In the genomic region with DNA sequence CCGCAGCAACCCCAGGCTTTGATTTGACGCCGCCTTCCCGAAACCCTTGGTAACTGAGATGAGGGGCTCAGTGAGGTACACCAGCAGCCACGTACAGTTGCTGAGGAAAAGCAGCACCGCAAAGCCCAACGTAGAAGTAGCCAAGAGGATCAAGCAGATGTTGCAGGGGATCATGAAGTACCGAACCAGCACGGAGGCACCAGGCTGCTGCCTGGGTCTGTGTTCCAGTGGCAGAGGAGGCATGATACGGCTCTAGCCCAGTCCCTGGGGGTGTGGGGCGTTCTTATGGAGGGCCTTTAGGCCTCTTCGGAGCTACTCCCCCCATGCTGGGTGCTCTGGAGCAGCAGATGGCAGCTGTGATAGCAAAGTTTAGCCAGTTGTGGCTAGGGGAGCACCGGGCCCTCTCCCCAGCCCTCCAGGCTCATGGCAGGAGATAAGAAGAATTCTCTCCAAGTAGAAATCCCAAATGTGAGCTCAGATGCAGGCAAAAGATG, we compare ENCODE assay signal across 9 mouse cellular contexts. TPM values are rescaled to one million over a fixed set of nuclear protein-coding genes. Genes with fewer than 3 reads are reported as not detected.
DNase-seq lines count a peak whose midpoint lies in the region; ATAC-seq lines count a peak whose summit lies in the region.
"Had no signal": no experiment of that assay in that cellular context is flagged by ENCODE, and none has a peak within 500 bp of the region (broad histone marks: within the 10 kb centered on the region; RNA-seq: fewer than 3 reads in every experiment).

No protein-coding gene starts in this region.

- no peak for DNase-seq in heart, postnatal 14 days
- DNase-seq in c-Kit-positive CD71-positive TER-119-positive erythroid progenitor cells, embryonic 14.5 days (ENCODE audit: low spot score), result peak; percentile 32
- DNase-seq in hindbrain, embryonic 14.5 days (ENCODE audit: low spot score), result no peak
- peak; percentile 53 for DNase-seq in midbrain, embryonic 14.5 days
- DNase-seq in spleen, postnatal 4 days (ENCODE audit: low spot score in 2 of 2), result no peak
- DNase-seq in spleen, postnatal 14 days (ENCODE audit: low spot score in 2 of 2), result no peak
- no peak for DNase-seq in embryo, embryonic 9.5 days (ENCODE audit: extremely low spot score)

- H3K4me1 ChIP-seq in heart, embryonic 16.5 days (ENCODE audit: control insufficient read depth, insufficient read depth, low read length), result peaks cover 39% of the 10 kb centered on the region
- peaks cover 92% of the 10 kb centered on the region for H3K4me1 ChIP-seq in hindbrain, embryonic 14.5 days (replicated peaks; ENCODE audit: control insufficient read depth, insufficient read depth, low read length)
- H3K4me1 ChIP-seq in midbrain, embryonic 14.5 days (ENCODE audit: control insufficient read depth, insufficient read depth, low read length), result peaks cover 88% of the 10 kb centered on the region

- 76% methylated on average over 13 of the region's 13 CpGs for WGBS in heart, embryonic 16.5 days
- WGBS in hindbrain, embryonic 14.5 days, result 40% methylated on average over 13 of the region's 13 CpGs
- WGBS in midbrain, embryonic 14.5 days, result 21% methylated on average over 13 of the region's 13 CpGs

- no peaks in the 10 kb centered on the region; the same call in 1 of the 2 replicates for H3K36me3 ChIP-seq in heart, embryonic 16.5 days (ENCODE audit: control insufficient read depth, insufficient read depth)
- peaks cover 20% of the 10 kb centered on the region for H3K36me3 ChIP-seq in hindbrain, embryonic 14.5 days (replicated peaks; ENCODE audit: control insufficient read depth, insufficient read depth)
- peaks cover 12% of the 10 kb centered on the region for H3K36me3 ChIP-seq in midbrain, embryonic 14.5 days (ENCODE audit: control insufficient read depth, insufficient read depth, low read length)

- H3K27me3 ChIP-seq in heart, embryonic 16.5 days (ENCODE audit: control insufficient read depth, insufficient read depth, low read length), result no peaks in the 10 kb centered on the region
- no peaks in the 10 kb centered on the region for H3K27me3 ChIP-seq in hindbrain, embryonic 14.5 days (ENCODE audit: control insufficient read depth, insufficient read depth, low read length)
- H3K27me3 ChIP-seq in midbrain, embryonic 14.5 days (ENCODE audit: control insufficient read depth, insufficient read depth, low read length), result no peaks in the 10 kb centered on the region

- H3K27ac ChIP-seq in heart, embryonic 16.5 days (ENCODE audit: low read length), result no peak overlapping the region
- peak overlapping the region; percentile 96 for H3K27ac ChIP-seq in hindbrain, embryonic 14.5 days
- peak overlapping the region; percentile 97 for H3K27ac ChIP-seq in midbrain, embryonic 14.5 days (replicated peaks; ENCODE audit: low read depth, low read length)
- H3K27ac ChIP-seq: macrophage had no signal

- H3K9ac ChIP-seq in heart, embryonic 16.5 days (ENCODE audit: low read length), result no peak overlapping the region
- peak overlapping the region; percentile 90 for H3K9ac ChIP-seq in hindbrain, embryonic 14.5 days
- H3K9ac ChIP-seq in midbrain, embryonic 14.5 days (replicated peaks; ENCODE audit: low read length), result peak overlapping the region; percentile 88

- peak overlapping the region; percentile 56; the same call in 1 of the 2 replicates for H3K4me2 ChIP-seq in heart, embryonic 16.5 days (ENCODE audit: low read depth, low read length)
- peak overlapping the region; percentile 74 for H3K4me2 ChIP-seq in hindbrain, embryonic 14.5 days (replicated peaks)
- peak overlapping the region; percentile 91 for H3K4me2 ChIP-seq in midbrain, embryonic 14.5 days (ENCODE audit: low read length)

- intact Hi-C loops in heart, postnatal 14 days (cut with DNase I), result no loop called here

- H3K9me3 ChIP-seq in heart, embryonic 16.5 days (replicated peaks; ENCODE audit: control insufficient read depth, low read length), result no peaks in the 10 kb centered on the region
- no peaks in the 10 kb centered on the region for H3K9me3 ChIP-seq in hindbrain, embryonic 14.5 days (ENCODE audit: control insufficient read depth, low read length)
- no peaks in the 10 kb centered on the region for H3K9me3 ChIP-seq in midbrain, embryonic 14.5 days (ENCODE audit: control insufficient read depth, low read length)

- no peak overlapping the region for H3K4me3 ChIP-seq in heart, embryonic 16.5 days (ENCODE audit: low read length)
- H3K4me3 ChIP-seq in hindbrain, embryonic 14.5 days (replicated peaks; ENCODE audit: low read length), result peak overlapping the region; percentile 56
- H3K4me3 ChIP-seq in midbrain, embryonic 14.5 days (replicated peaks; ENCODE audit: low read depth, low read length), result peak overlapping the region; percentile 57

- ATAC-seq in heart, embryonic 16.5 days (replicated peaks; ENCODE audit: extremely low read depth, insufficient read depth, low FRiP score), result no peak
- no peak; the same call in 1 of the 2 replicates for ATAC-seq in hindbrain, embryonic 14.5 days (ENCODE audit: low FRiP score)
- no peak for ATAC-seq in midbrain, embryonic 14.5 days (ENCODE audit: low FRiP score, low TSS enrichment)

RNA-seq across cellular contexts. Expression of gene Agrn, which starts 11.8 kb away (rescaled TPM):
- polyA plus RNA-seq in heart, embryonic 16.5 days (2015; fragmentation: Nextera tagmentation; extraction: Ambion mirVana), result 34.4 and 48.5 TPM in 2 replicates
- 10 to 100 TPM; 71.8 to 72.6 TPM for total RNA-seq in heart, postnatal 14 days (2021)
- polyA plus RNA-seq in hindbrain, embryonic 14.5 days (2014; fragmentation: Nextera tagmentation; extraction: Ambion mirVana), result 121 and 127 TPM in 2 replicates
- 122 and 142 TPM in 2 replicates for polyA plus RNA-seq in midbrain, embryonic 14.5 days (2014; fragmentation: Nextera tagmentation; extraction: Ambion mirVana)

RNA-seq across cellular contexts. Expression of gene Isg15, which starts 15.1 kb away (rescaled TPM):
- 5.0 and 9.1 TPM in 2 replicates for polyA plus RNA-seq in heart, embryonic 16.5 days (2015; fragmentation: Nextera tagmentation; extraction: Ambion mirVana)
- total RNA-seq in heart, postnatal 14 days (2021), result 1 to 10 TPM; 1.9 to 2.6 TPM
- 0.87 and 0.90 TPM in 2 replicates for polyA plus RNA-seq in hindbrain, embryonic 14.5 days (2014; fragmentation: Nextera tagmentation; extraction: Ambion mirVana)
- 0.51 and 2.5 TPM in 2 replicates for polyA plus RNA-seq in midbrain, embryonic 14.5 days (2014; fragmentation: Nextera tagmentation; extraction: Ambion mirVana)

RNA-seq across cellular contexts. Expression of gene AW011738, which starts 17.6 kb away (rescaled TPM):
- 4.2 and 5.6 TPM in 2 replicates for polyA plus RNA-seq in heart, embryonic 16.5 days (2015; fragmentation: Nextera tagmentation; extraction: Ambion mirVana)
- 1 to 10 TPM; 5.5 to 6.3 TPM for total RNA-seq in heart, postnatal 14 days (2021)
- 0.68 and 1.2 TPM in 2 replicates for polyA plus RNA-seq in hindbrain, embryonic 14.5 days (2014; fragmentation: Nextera tagmentation; extraction: Ambion mirVana)
- polyA plus RNA-seq in midbrain, embryonic 14.5 days (2014; fragmentation: Nextera tagmentation; extraction: Ambion mirVana), result 0.84 and 0.96 TPM in 2 replicates

RNA-seq across cellular contexts. Expression of gene Perm1, which starts 30.2 kb away (rescaled TPM):
- polyA plus RNA-seq in heart, embryonic 16.5 days (2015; fragmentation: Nextera tagmentation; extraction: Ambion mirVana), result 16.3 and 16.8 TPM in 2 replicates
- 100 to 1,000 TPM; 178 to 193 TPM for total RNA-seq in heart, postnatal 14 days (2021)
- polyA plus RNA-seq in hindbrain, embryonic 14.5 days (2014; fragmentation: Nextera tagmentation; extraction: Ambion mirVana), result 1.9 and 2.2 TPM in 2 replicates
- polyA plus RNA-seq in midbrain, embryonic 14.5 days (2014; fragmentation: Nextera tagmentation; extraction: Ambion mirVana), result 1.9 and 2.0 TPM in 2 replicates

RNA-seq across cellular contexts. Expression of gene Plekhn1, which starts 49.2 kb away (rescaled TPM):
- polyA plus RNA-seq in heart, embryonic 16.5 days (2015; fragmentation: Nextera tagmentation; extraction: Ambion mirVana), result 13.8 and 17.5 TPM in 2 replicates
- 10 to 100 TPM in 1 of 2 experiments, 1 to 10 TPM in 1; 9.3 to 11.0 TPM for total RNA-seq in heart, postnatal 14 days (2021)
- polyA plus RNA-seq in hindbrain, embryonic 14.5 days (2014; fragmentation: Nextera tagmentation; extraction: Ambion mirVana), result 28.6 and 28.7 TPM in 2 replicates
- 27.7 and 31.5 TPM in 2 replicates for polyA plus RNA-seq in midbrain, embryonic 14.5 days (2014; fragmentation: Nextera tagmentation; extraction: Ambion mirVana)

Comparison
In these comparisons a context has a peak if more than half of its experiments do, and no peak if none do; other contexts are left out.
1. DNase-seq: peak in c-Kit-positive CD71-positive TER-119-positive erythroid progenitor cells, embryonic 14.5 days (single experiment) and midbrain, embryonic 14.5 days (single experiment); none in heart, postnatal 14 days (0 of 2), hindbrain, embryonic 14.5 days (single experiment), spleen, postnatal 4 days (0 of 2), spleen, postnatal 14 days (0 of 2) and embryo, embryonic 9.5 days (single experiment).
2. Peak in every context shown above with its lines, with median percentiles within 50 percentile points of each other: H3K4me2 ChIP-seq.